Mouse (Mus musculus): ENCODE results near the gene Rab11b. TPM values are rescaled to one million over a fixed set of nuclear protein-coding genes. Genes with fewer than 3 reads are reported as not detected.

The Rab11b gene
- polyA plus RNA-seq (2014; fragmentation: Illumina TruSeq; extraction: RNeasy Lipid Tissue Mini Kit (QIAGEN cat#74804); ENCODE audit: low read depth, low replicate concordance): 40.2 TPM

GRCm38 (mm10) chr17:33760255-33761165 lies at the start of gene Rab11b:
Gene Rab11b (minus strand): TSS chr17:33760530.

GRCm38 (mm10) chr17:33781124-33781977 lies 21.0 kb upstream of the Rab11b start, which contains the start of gene Angptl4:
Gene Angptl4 (minus strand): TSS chr17:33781830.

GRCm38 (mm10) chr17:33718384-33718881 lies 41.9 kb downstream of the Rab11b start, which contains the start of gene March2:
Gene March2 (minus strand): TSS chr17:33718670.

Other genes with a start within 250 kb of the Rab11b start
- gene Adamts10, start 236.3 kb downstream of the Rab11b start, polyA plus RNA-seq (2014; fragmentation: Illumina TruSeq; extraction: RNeasy Lipid Tissue Mini Kit (QIAGEN cat#74804); ENCODE audit: low read depth, low replicate concordance): 3.8 TPM
- 0.82 TPM for gene Myo1f, start 204.8 kb downstream of the Rab11b start, polyA plus RNA-seq (2014; fragmentation: Illumina TruSeq; extraction: RNeasy Lipid Tissue Mini Kit (QIAGEN cat#74804); ENCODE audit: low read depth, low replicate concordance)
- gene Zfp414, start 131.4 kb downstream of the Rab11b start, polyA plus RNA-seq (2014; fragmentation: Illumina TruSeq; extraction: RNeasy Lipid Tissue Mini Kit (QIAGEN cat#74804); ENCODE audit: low read depth, low replicate concordance): 2.3 TPM
- not detected for gene Pram1, start 122.5 kb downstream of the Rab11b start, polyA plus RNA-seq (2014; fragmentation: Illumina TruSeq; extraction: RNeasy Lipid Tissue Mini Kit (QIAGEN cat#74804); ENCODE audit: low read depth, low replicate concordance)
- gene Hnrnpm, start 73.7 kb downstream of the Rab11b start, polyA plus RNA-seq (2014; fragmentation: Illumina TruSeq; extraction: RNeasy Lipid Tissue Mini Kit (QIAGEN cat#74804); ENCODE audit: low read depth, low replicate concordance): 396 TPM
- 39.7 TPM for gene March2, start 41.9 kb downstream of the Rab11b start, polyA plus RNA-seq (2014; fragmentation: Illumina TruSeq; extraction: RNeasy Lipid Tissue Mini Kit (QIAGEN cat#74804); ENCODE audit: low read depth, low replicate concordance)
- 4.9 TPM for gene Angptl4, start 21.3 kb upstream of the Rab11b start, polyA plus RNA-seq (2014; fragmentation: Illumina TruSeq; extraction: RNeasy Lipid Tissue Mini Kit (QIAGEN cat#74804); ENCODE audit: low read depth, low replicate concordance)
- 17.0 TPM for gene Kank3, start 50.0 kb upstream of the Rab11b start, polyA plus RNA-seq (2014; fragmentation: Illumina TruSeq; extraction: RNeasy Lipid Tissue Mini Kit (QIAGEN cat#74804); ENCODE audit: low read depth, low replicate concordance)
- 62.1 TPM for gene Rps28, start 64.0 kb upstream of the Rab11b start, polyA plus RNA-seq (2014; fragmentation: Illumina TruSeq; extraction: RNeasy Lipid Tissue Mini Kit (QIAGEN cat#74804); ENCODE audit: low read depth, low replicate concordance)
- 29.1 TPM for gene Ndufa7, start 64.0 kb upstream of the Rab11b start, polyA plus RNA-seq (2014; fragmentation: Illumina TruSeq; extraction: RNeasy Lipid Tissue Mini Kit (QIAGEN cat#74804); ENCODE audit: low read depth, low replicate concordance)
- 7.3 TPM for gene Cd320, start 82.6 kb upstream of the Rab11b start, polyA plus RNA-seq (2014; fragmentation: Illumina TruSeq; extraction: RNeasy Lipid Tissue Mini Kit (QIAGEN cat#74804); ENCODE audit: low read depth, low replicate concordance)
- not detected for gene Gm7029, start 113.3 kb upstream of the Rab11b start, polyA plus RNA-seq (2014; fragmentation: Illumina TruSeq; extraction: RNeasy Lipid Tissue Mini Kit (QIAGEN cat#74804); ENCODE audit: low read depth, low replicate concordance)
- not detected for gene Kifc1, start 130.1 kb upstream of the Rab11b start, polyA plus RNA-seq (2014; fragmentation: Illumina TruSeq; extraction: RNeasy Lipid Tissue Mini Kit (QIAGEN cat#74804); ENCODE audit: low read depth, low replicate concordance)
- gene Platr17, start 144.6 kb upstream of the Rab11b start, polyA plus RNA-seq (2014; fragmentation: Illumina TruSeq; extraction: RNeasy Lipid Tissue Mini Kit (QIAGEN cat#74804); ENCODE audit: low read depth, low replicate concordance): not detected
- 9.9 TPM for gene Daxx, start 148.9 kb upstream of the Rab11b start, polyA plus RNA-seq (2014; fragmentation: Illumina TruSeq; extraction: RNeasy Lipid Tissue Mini Kit (QIAGEN cat#74804); ENCODE audit: low read depth, low replicate concordance)
- 43.1 TPM for gene Tapbp, start 155.4 kb upstream of the Rab11b start, polyA plus RNA-seq (2014; fragmentation: Illumina TruSeq; extraction: RNeasy Lipid Tissue Mini Kit (QIAGEN cat#74804); ENCODE audit: low read depth, low replicate concordance)
- 1.3 TPM for gene Zbtb22, start 155.4 kb upstream of the Rab11b start, polyA plus RNA-seq (2014; fragmentation: Illumina TruSeq; extraction: RNeasy Lipid Tissue Mini Kit (QIAGEN cat#74804); ENCODE audit: low read depth, low replicate concordance)
- gene Rgl2, start 169.0 kb upstream of the Rab11b start, polyA plus RNA-seq (2014; fragmentation: Illumina TruSeq; extraction: RNeasy Lipid Tissue Mini Kit (QIAGEN cat#74804); ENCODE audit: low read depth, low replicate concordance): 3.8 TPM
- gene Pfdn6, start 179.8 kb upstream of the Rab11b start, polyA plus RNA-seq (2014; fragmentation: Illumina TruSeq; extraction: RNeasy Lipid Tissue Mini Kit (QIAGEN cat#74804); ENCODE audit: low read depth, low replicate concordance): 14.8 TPM
- gene Wdr46, start 180.1 kb upstream of the Rab11b start, polyA plus RNA-seq (2014; fragmentation: Illumina TruSeq; extraction: RNeasy Lipid Tissue Mini Kit (QIAGEN cat#74804); ENCODE audit: low read depth, low replicate concordance): 0.70 TPM
- gene B3galt4, start 191.0 kb upstream of the Rab11b start, polyA plus RNA-seq (2014; fragmentation: Illumina TruSeq; extraction: RNeasy Lipid Tissue Mini Kit (QIAGEN cat#74804); ENCODE audit: low read depth, low replicate concordance): 0.35 TPM
- 6.1 TPM for gene Vps52, start 195.3 kb upstream of the Rab11b start, polyA plus RNA-seq (2014; fragmentation: Illumina TruSeq; extraction: RNeasy Lipid Tissue Mini Kit (QIAGEN cat#74804); ENCODE audit: low read depth, low replicate concordance)
- gene Rps18, start 195.5 kb upstream of the Rab11b start, polyA plus RNA-seq (2014; fragmentation: Illumina TruSeq; extraction: RNeasy Lipid Tissue Mini Kit (QIAGEN cat#74804); ENCODE audit: low read depth, low replicate concordance): 17.8 TPM
- gene H2-K1, start 239.8 kb upstream of the Rab11b start, polyA plus RNA-seq (2014; fragmentation: Illumina TruSeq; extraction: RNeasy Lipid Tissue Mini Kit (QIAGEN cat#74804); ENCODE audit: low read depth, low replicate concordance): 201 TPM